Mouse (Mus musculus) forebrain, embryonic 12.5 days (tissue): ENCODE measurements around the gene 4930486L24Rik. TPM values are rescaled to one million over a fixed set of nuclear protein-coding genes. Genes with fewer than 3 reads are reported as not detected.
"Not testable (repeated sequence)": the region's sequence is repeated elsewhere in the genome, so short reads cannot be mapped to it uniquely, and the experiment has no call there.

Experiments used
- ATAC-seq: fragments of 200-750 bp; cut with Nextera tagmentation; 2 replicates; pipeline ENCODE4 v1.8.0; 2017; ENCODE audit warnings: moderate TSS enrichment; ENCODE audit not compliant: low FRiP score
- H3K27ac ChIP-seq: fragments of 300-500 bp; sonication (generic); 2 replicates; pipeline ENCODE4 v1.5.1; 2016; ENCODE audit warnings: mild to moderate bottlenecking
- H3K27me3 ChIP-seq: fragments of 300-500 bp; sonication (generic); 2 replicates; pipeline ENCODE4 v1.6.1; 2016; ENCODE audit warnings: mild to moderate bottlenecking
- H3K36me3 ChIP-seq: fragments of 300-500 bp; sonication (generic); replicated peaks from 2 replicates; pipeline ENCODE4 v1.6.1; 2016; ENCODE audit warnings: mild to moderate bottlenecking
- H3K4me1 ChIP-seq: fragments of 300-500 bp; sonication (generic); 2 replicates; pipeline ENCODE4 v1.6.1; 2016
- H3K4me2 ChIP-seq: fragments of 300-500 bp; sonication (generic); 2 replicates; pipeline ENCODE4 v1.6.1; 2016; ENCODE audit warnings: mild to moderate bottlenecking, moderate library complexity
- H3K4me3 ChIP-seq: fragments of 300-500 bp; sonication (generic); replicated peaks from 2 replicates; pipeline ENCODE4 v1.5.1; 2016; ENCODE audit warnings: mild to moderate bottlenecking
- H3K9ac ChIP-seq: fragments of 300-500 bp; sonication (generic); 2 replicates; pipeline ENCODE4 v1.6.1; 2016; ENCODE audit warnings: mild to moderate bottlenecking
- H3K9me3 ChIP-seq: fragments of 300-500 bp; sonication (generic); 2 replicates; pipeline ENCODE4 v1.6.1; 2016
- WGBS: fragments of 180-500 bp; shearing (Covaris S2); methylation state at CpG from one replicate; pipeline ENCODE4 v1.1.7; 2016; 5-methylcytosine and 5-hydroxymethylcytosine counted together
- polyA plus RNA-seq: library from polyadenylated mRNA; unstranded; fragments of >200 nt; fragmentation: Nextera tagmentation; extraction: Ambion mirVana; gene quantifications from 2 replicates; pipeline ENCODE4 v1.2.1, GENCODE M21; 2016

Gene 4930486L24Rik
- 0.14 TPM in 1 of 2 replicates, not detected in the other for polyA plus RNA-seq

DNA sequence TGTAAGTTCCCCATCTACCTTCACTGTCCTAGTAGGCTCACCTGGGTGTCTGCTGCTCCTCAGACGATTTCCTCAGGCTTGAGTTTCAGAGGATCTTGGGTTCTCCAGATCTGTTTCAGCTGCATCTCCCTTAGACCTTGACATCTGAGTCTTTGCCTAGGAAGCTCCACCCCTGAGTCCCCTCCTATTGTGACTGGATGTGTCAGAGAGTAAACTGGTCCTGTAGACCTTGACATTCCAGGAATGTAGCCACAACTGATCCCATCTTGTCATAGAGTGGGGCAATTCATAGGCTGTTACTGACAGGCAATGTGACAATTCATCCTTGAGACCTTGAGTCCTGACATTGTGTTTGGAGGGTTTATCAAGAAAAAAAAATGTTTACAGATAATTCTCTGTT is at the start of gene 4930486L24Rik:
Gene 4930486L24Rik (minus strand): TSS at position 195 of the 400 bp plus-strand sequence.
- H3K4me3 ChIP-seq, result no peak within 1 kb of the TSS
- no peak for ATAC-seq
- H3K4me2 ChIP-seq, result no peak within 1 kb of the TSS
- H3K9ac ChIP-seq, result no peak within 1 kb of the TSS
- 50% methylated on average over 1 of the region's 1 CpGs for WGBS
- H3K27ac ChIP-seq, result no peak within 1 kb of the TSS
- H3K4me1 ChIP-seq, result no peaks in the 10 kb centered on the region
- H3K27me3 ChIP-seq, result no peaks in the 10 kb centered on the region
- 0 out of 2 replicates have a peak, but pooled peaks cover 5% of the 10 kb centered on the region for H3K9me3 ChIP-seq
- no peaks in the 10 kb centered on the region for H3K36me3 ChIP-seq

- not testable (repeated sequence) for ATAC-seq, H3K4me3 ChIP-seq, H3K4me2 ChIP-seq, H3K27ac ChIP-seq, H3K27me3 ChIP-seq, H3K9me3 ChIP-seq, H3K4me1 ChIP-seq, H3K36me3 ChIP-seq, H3K9ac ChIP-seq
- WGBS, result 81% methylated on average over 2 of the region's 2 CpGs
Observed at GRCm38 (mm10) chr13:60904780-60905179, 40.5 kb upstream of the 4930486L24Rik start, which contains the start of gene Tpbpb. Gene Tpbpb (minus strand): TSS chr13:60904880.

DNA sequence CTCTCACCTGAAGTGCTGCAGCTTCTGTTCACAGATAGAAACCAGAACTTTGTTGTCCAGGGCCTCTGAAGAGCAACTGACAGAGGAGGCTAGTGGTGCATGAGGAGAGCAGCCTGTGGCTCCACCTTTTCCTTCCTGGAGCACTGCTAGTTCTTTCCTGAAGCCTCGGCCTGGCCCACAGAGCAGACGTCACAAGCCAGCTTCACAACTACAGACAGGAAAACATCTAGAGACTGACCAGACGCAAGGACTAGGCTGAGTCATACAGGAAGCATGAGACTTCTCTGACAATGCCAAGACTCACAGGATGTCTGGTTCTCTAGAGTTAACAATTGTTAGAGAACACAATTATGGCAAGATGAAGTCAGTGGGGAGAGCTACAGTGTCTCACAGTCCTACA is 33.1 kb upstream of the 4930486L24Rik start, which contains the start of gene Ctla2b:
Gene Ctla2b (minus strand): TSS at position 120 of the 400 bp plus-strand sequence.
- Histone ChIP-seq H3K4me3 (no peak within 1 kb of the TSS), H3K4me1 (no peaks in the 10 kb centered on the region), H3K27me3 (no peaks in the 10 kb centered on the region), H3K9ac (no peak within 1 kb of the TSS), H3K9me3 (no peaks in the 10 kb centered on the region), H3K4me2 (no peak within 1 kb of the TSS), H3K27ac (no peak within 1 kb of the TSS), H3K36me3 (no peaks in the 10 kb centered on the region)
- WGBS, result 90% methylated on average over 3 of the region's 3 CpGs
- ATAC-seq, result no peak

DNA sequence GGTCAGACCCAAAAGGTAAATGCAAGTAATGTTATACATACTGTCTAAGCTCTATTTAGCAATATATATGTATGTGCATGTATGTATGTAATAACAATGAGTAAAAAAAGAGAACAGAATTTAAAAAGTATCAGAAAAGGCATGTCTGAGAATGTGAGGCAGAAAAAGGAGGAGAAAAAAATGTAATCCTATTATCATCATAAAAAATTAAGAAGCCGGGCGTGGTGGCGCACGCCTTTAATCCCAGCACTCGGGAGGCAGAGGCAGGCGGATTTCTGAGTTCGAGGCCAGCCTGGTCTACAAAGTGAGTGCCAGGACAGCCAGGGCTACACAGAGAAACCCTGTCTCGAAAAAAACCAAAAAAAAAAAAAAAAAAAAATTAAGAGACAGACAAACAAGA is 32.5 kb upstream of the 4930486L24Rik start, which contains the start of gene Gm49392:
Gene Gm49392 (minus strand): TSS at position 101 of the 400 bp plus-strand sequence.
- 90% methylated on average over 8 of the region's 8 CpGs for WGBS
- H3K9me3 ChIP-seq, H3K4me2 ChIP-seq, H3K4me1 ChIP-seq, H3K4me3 ChIP-seq, ATAC-seq, H3K27ac ChIP-seq, H3K27me3 ChIP-seq, H3K9ac ChIP-seq, H3K36me3 ChIP-seq: not testable (repeated sequence)

- Histone ChIP-seq H3K9me3 (no peaks in the 10 kb centered on the region), H3K27me3 (no peaks in the 10 kb centered on the region), H3K4me1 (no peaks in the 10 kb centered on the region), H3K4me3 (no peak overlapping the region), H3K9ac (no peak overlapping the region), H3K36me3 (no peaks in the 10 kb centered on the region), H3K4me2 (no peak overlapping the region), H3K27ac (no peak overlapping the region)
- no peak for ATAC-seq
Observed at GRCm38 (mm10) chr13:60895406-60896160, 31.3 kb upstream of the 4930486L24Rik start.

DNA sequence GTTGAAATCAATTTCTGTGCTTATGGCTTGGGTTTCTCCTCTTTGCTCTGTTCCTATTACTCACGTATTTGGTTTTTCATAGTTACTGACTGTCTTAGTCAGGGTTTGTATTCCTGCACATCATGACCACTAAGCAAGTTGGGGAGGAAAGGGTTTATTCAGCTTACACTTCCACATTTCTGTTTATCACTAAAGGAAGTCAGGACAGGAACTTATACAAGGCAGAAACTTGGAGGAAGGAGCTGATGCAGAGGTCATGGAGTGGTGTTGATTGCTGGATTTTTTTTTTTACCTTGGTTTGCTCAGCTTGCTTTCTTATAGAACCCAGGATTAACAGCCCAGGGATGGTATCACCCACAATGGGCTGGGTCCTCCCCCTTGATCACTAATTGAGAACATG is 28.0 kb upstream of the 4930486L24Rik start:
- Histone ChIP-seq H3K9me3 (no peaks in the 10 kb centered on the region), H3K4me3 (no peak overlapping the region), H3K36me3 (no peaks in the 10 kb centered on the region), H3K27ac (no peak overlapping the region), H3K4me2 (no peak overlapping the region), H3K27me3 (no peaks in the 10 kb centered on the region), H3K9ac (no peak overlapping the region), H3K4me1 (no peaks in the 10 kb centered on the region)
- WGBS, result 100% methylated on average over 1 of the region's 1 CpGs
- no peak for ATAC-seq

DNA sequence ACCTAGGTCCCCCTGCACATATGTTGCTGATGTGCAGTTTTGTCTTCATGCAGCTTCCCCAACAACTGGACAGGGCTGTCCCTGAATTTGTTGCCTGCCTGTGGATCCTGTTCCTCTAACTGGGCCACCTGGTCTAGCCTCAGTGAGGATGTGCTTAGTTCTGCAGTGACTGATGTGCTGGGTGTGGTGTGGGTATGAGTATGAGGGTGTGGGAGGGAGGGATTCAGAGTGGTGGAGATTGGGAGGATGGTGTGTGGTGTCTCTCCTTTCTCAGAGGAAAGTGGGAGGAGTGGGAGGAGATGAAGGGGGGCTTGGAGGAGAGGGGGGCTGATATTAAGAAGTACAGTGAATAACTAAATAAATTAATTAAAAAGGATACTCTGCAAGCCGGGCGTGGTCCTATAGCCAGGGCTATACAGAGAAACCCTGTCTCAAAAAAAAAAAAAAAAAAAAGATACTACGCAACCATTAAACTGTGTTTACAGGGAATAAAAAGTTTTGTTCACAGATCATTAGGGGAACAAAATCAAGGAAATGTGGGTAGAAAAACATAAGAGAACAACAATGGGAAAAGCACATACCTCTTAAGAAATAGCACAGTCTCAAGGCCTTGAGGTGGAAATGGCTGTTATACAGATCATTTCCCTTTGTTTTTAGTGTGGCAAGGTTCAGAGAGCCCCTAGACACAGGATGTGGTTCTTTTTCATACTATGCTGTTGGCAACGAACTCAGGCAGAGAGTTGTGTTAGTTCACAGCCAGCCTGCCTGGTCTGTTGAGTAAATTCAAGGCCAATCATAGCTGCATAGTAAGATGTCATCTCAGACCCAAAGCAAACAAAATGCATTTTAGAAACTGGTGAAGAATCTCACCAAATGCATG is 15.8 kb downstream of the 4930486L24Rik start:
- no peaks in the 10 kb centered on the region for H3K9me3 ChIP-seq
- 87% methylated on average over 4 of the region's 4 CpGs for WGBS

DNA sequence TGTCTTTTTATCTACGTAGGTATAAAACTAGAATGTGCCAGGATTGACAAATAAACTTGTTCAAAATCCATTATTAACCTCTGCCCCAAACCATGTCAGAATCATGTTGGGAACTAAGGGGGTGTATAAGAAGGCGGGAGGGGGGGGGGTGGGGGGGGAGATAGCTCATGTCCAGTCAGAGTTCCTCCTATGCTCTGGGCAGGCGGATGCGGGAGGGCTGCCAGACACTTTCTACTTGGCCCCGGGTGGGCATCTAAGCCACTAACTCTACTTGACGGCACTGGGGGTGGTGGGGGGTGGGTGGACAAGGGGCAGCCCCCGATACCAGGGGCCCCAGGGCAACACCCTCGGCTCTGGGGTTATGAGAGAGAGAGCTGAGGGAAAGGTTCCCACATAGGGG is 21.1 kb downstream of the 4930486L24Rik start:
- WGBS, result 85% methylated on average over 8 of the region's 8 CpGs
- no peak overlapping the region for H3K27ac ChIP-seq
- no peak for ATAC-seq
- no peaks in the 10 kb centered on the region for H3K36me3 ChIP-seq
- H3K9ac ChIP-seq, result no peak overlapping the region
- no peaks in the 10 kb centered on the region for H3K27me3 ChIP-seq
- H3K4me1 ChIP-seq, result no peaks in the 10 kb centered on the region
- H3K9me3 ChIP-seq, result no peaks in the 10 kb centered on the region
- H3K4me2 ChIP-seq, result no peak overlapping the region
- no peak overlapping the region for H3K4me3 ChIP-seq

More for the DNA sequence above, 15.8 kb downstream of the 4930486L24Rik start:
- Histone ChIP-seq H3K4me3 (no peak overlapping the region), H3K27me3 (no peaks in the 10 kb centered on the region), H3K27ac (no peak overlapping the region), H3K36me3 (no peaks in the 10 kb centered on the region), H3K4me2 (no peak overlapping the region), H3K4me1 (no peaks in the 10 kb centered on the region), H3K9ac (no peak overlapping the region)
- no peak for ATAC-seq

- Histone ChIP-seq H3K4me1 (no peaks in the 10 kb centered on the region), H3K27me3 (no peaks in the 10 kb centered on the region), H3K4me3 (no peak overlapping the region), H3K9ac (no peak overlapping the region), H3K27ac (no peak overlapping the region), H3K4me2 (no peak overlapping the region), H3K9me3 (no peaks in the 10 kb centered on the region), H3K36me3 (no peaks in the 10 kb centered on the region)
- 88% methylated on average over 6 of the region's 6 CpGs for WGBS
- no peak for ATAC-seq
Observed at GRCm38 (mm10) chr13:60842703-60843102, 21.6 kb downstream of the 4930486L24Rik start.

GRCm38 (mm10) chr13:60839353-60839902 is 24.8 kb downstream of the 4930486L24Rik start:
- 70% methylated on average over 2 of the region's 2 CpGs for WGBS
- no peaks in the 10 kb centered on the region for H3K36me3 ChIP-seq
- no peaks in the 10 kb centered on the region for H3K9me3 ChIP-seq
- H3K4me3 ChIP-seq, result no peak overlapping the region
- no peak overlapping the region for H3K9ac ChIP-seq
- H3K4me1 ChIP-seq, result no peaks in the 10 kb centered on the region
- no peak for ATAC-seq
- H3K4me2 ChIP-seq, result no peak overlapping the region
- H3K27me3 ChIP-seq, result no peaks in the 10 kb centered on the region
- H3K27ac ChIP-seq, result no peak overlapping the region

- Histone ChIP-seq H3K9me3 (no peaks in the 10 kb centered on the region), H3K27ac (no peak overlapping the region), H3K4me3 (no peak overlapping the region), H3K4me1 (no peaks in the 10 kb centered on the region), H3K27me3 (no peaks in the 10 kb centered on the region), H3K4me2 (no peak overlapping the region), H3K36me3 (no peaks in the 10 kb centered on the region), H3K9ac (no peak overlapping the region)
- WGBS, result 71% methylated on average over 3 of the region's 3 CpGs
- no peak for ATAC-seq
Observed at GRCm38 (mm10) chr13:60826052-60826451, 38.2 kb downstream of the 4930486L24Rik start.

DNA sequence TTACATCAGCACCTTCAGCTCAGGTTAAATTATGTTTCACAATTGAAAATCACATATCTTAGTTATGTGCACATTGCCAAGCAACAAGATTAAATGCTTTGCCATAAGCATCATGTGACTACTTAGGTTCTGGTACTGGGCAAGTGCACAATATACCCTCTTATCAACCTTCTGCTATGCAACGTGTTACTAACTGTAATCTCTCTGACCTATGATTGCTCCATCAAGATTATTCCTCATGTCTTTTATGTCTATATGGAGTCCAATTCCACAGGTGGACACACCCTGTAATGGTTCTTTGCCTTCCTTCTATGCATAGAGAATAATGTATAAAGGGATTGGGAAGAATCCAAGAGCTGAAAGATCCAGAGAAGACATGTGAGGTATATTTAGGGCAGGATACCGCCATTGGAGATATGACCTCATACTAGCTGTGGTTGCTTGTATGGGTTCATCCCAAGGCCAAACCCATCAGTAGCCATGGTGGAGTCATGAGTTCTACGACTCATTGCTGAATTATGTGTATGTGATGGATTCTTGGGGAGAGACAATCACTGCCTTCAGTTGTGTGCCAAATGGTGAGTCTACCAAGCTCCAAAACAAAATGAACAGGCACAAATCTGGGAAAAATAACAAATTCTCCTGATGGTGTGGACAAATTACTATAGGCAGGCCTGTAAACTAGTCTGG is 43.6 kb downstream of the 4930486L24Rik start:
- H3K27me3 ChIP-seq, result no peaks in the 10 kb centered on the region
- no peaks in the 10 kb centered on the region for H3K4me1 ChIP-seq
- ATAC-seq, result no peak
- no peaks in the 10 kb centered on the region for H3K9me3 ChIP-seq
- WGBS, result 69% methylated on average over 3 of the region's 3 CpGs
- H3K27ac ChIP-seq, result no peak overlapping the region
- no peak overlapping the region for H3K9ac ChIP-seq
- H3K36me3 ChIP-seq, result no peaks in the 10 kb centered on the region
- no peak overlapping the region for H3K4me3 ChIP-seq
- H3K4me2 ChIP-seq, result no peak overlapping the region
